Mouse (Mus musculus) urinary bladder, adult 2 months (tissue): ENCODE measurements around the gene Parp8. TPM values are rescaled to one million over a fixed set of nuclear protein-coding genes. Genes with fewer than 3 reads are reported as not detected.
"Not testable (repeated sequence)": the region's sequence is repeated elsewhere in the genome, so short reads cannot be mapped to it uniquely, and the experiment has no call there.

ENCODE experiments used
- DNase-seq: peaks from one replicate; pipeline ENCODE4 v3.0.0; 2022; ENCODE audit warnings: low spot score
- polyA plus RNA-seq: library from polyadenylated mRNA; depleted of rRNA; stranded (reverse); fragments of >200 nt; gene quantifications from 2 replicates; pipeline ENCODE4 v1.2.3, GENCODE M21; 2012

The Parp8 gene
- polyA plus RNA-seq, 1 experiment, result 20.4 TPM

GRCm38 (mm10) chr13:116962480-116963462 lies 62.6 kb downstream of the Parp8 start:
- no peak for DNase-seq

DNA sequence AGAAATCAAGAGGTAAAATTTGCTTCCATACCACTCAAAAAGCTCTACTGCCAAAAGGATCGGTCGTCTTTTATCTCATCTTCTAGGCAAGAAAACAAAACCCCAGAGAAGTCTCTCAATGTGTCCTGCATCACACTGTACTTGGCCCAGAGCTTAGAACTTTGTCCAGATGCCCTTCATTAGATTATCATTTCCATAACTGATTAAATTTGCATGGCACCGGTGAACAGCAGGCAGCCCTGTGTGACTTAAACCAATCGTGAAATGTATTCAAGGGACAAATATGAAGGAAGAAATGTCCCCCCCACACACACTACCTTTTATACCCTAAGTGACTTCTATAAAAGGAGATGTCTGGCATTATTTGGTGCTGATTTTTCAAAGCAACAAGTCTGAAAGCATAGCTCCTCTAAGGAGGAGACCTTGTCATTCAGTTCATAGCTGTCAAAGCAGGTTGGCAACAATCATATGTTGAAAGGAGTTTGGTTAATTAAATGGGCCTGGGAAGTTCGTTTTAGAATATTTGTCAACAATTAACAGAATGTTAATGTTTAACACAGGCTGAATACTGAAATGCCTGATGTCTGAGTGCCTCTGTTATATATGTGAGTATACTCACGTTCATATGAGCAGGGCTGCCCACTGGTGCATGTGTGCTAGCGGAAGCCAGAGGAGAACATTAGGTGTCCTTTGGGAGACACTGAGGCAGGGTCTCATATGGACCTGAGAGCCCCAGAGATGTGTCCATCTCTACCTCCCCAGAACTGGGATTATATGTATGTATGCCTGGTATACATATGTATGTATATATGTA lies 66.4 kb downstream of the Parp8 start:
- no peak for DNase-seq

DNA sequence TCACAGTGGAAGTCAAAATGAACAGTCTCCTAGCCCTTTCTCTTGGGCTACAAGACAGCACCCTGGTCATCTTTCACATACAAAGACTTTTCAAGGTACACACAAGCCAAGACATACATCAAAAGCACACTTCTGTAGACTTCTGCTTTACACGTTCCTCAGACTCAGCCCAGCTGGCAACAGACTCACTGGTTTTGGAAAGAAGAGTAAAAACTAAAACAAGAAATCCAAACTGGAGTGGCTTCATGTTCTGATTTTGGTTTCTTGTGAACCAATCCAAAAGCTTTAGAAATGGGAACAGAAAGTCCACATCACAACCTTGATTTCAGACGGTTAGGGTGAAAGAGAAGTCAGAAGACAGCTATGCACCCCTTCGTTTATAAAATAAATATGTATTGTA lies 67.8 kb downstream of the Parp8 start:
- no peak for DNase-seq

- no peak for DNase-seq
Measured at GRCm38 (mm10) chr13:116951336-116951735, 74.0 kb downstream of the Parp8 start.

GRCm38 (mm10) chr13:116949527-116949926 lies 75.8 kb downstream of the Parp8 start:
- no peak for DNase-seq

- no peak for DNase-seq
Measured at GRCm38 (mm10) chr13:116949056-116949455, 76.3 kb downstream of the Parp8 start.

DNA sequence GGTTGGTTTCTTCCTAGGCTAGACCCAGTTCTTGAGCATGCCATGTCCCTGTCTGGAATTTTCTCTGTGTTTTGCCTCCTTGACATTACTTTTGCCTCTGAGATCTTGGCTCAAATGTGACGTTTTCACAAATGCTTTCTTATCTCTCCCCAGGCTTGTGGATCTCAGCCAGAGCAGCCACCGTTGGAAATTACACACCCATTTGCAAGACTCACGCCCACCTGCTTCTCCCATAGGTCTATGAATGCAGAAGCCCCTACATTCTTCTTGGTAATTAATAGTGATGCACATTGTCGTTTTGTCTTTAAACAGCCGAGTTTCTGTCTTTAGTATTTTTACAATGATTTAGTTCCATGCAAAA lies 77.1 kb downstream of the Parp8 start:
- no peak for DNase-seq

DNA sequence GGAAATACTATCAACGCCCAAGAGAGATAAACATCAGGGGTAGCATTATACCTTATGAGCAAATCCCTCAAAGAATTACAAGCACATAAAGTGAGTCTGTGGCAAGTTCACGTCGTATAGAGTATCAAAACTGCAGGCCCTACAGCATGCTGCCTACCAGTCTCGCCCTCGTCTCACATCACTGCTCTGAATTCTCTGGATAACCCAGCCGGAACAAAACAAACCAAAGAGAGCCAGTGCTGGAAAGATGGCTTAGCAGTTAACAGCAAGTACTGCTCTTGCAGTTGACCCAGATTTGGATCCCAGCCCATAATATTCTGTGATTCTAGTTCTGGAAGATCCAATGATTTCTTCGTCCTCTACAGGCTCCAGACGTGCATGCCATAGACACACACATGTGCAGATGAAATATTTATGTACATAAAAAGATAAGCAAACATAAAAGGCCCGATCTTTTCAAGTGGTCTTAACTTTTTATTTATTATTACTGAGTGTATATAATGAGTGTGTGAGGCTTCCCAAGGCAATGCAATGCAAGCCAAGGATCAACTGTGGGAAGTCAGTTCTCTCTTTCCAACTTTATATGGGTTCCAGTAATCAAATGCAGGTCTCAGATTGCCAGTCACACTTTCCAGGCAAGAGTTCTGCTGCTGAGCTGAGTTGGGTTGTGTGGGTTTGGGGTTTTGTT lies 77.6 kb downstream of the Parp8 start:
- no peak for DNase-seq

- no peak for DNase-seq
Measured at GRCm38 (mm10) chr13:116946566-116946965, 78.8 kb downstream of the Parp8 start.

DNA sequence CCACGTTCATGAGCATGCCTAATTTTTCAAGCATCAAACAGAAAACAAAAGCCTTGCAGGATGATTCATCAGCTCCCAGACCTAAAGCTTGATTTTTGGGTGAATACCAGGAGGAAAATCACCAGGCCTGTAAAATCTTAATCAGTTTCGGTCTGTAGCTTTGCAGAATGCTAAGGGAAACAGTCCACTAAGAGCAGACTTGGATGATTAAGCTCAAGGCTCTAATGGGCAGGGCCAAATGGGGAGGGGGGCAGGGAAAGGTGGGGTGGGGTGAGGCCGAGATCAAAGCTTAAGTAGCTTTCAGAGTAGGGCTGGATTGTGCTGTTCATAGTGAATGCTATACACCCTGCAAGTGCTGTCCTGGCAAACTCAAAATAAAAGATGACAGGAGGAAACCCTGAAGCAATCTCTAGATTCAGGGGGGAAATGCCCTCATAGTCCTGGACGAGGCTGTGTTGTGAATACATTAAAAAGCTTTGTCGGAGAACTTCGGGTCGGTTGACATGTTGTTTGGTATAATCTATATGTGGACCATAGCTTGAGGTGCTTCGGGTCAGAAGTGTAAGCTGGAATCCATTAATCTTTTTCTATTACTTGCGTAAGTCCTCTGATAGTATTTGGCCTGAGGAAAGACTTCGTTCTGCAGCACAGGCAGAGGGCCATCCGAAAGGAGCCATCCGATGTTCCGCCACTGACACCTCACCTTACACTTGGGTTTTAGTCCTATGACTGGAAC lies 83.9 kb downstream of the Parp8 start:
- no peak for DNase-seq

DNA sequence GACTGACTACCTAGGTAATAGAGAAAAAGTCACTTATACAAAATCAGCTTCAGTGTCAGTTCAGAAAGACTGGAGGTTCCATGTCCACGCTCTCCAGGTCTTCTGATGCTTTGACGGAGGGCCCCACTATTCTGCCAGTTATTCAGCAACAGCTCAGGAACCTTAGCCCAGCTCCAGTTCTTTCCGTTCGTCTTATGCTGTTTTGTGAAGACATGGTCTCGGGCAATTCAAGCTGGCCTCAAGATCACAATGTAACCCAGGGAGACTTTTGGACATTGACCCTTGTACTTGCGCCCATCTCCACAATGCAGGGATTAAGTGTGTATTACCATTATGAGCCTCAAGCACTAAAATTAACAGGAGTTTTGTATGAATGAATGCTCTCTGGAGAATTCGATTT lies 84.6 kb downstream of the Parp8 start:
- no peak for DNase-seq

- not testable (repeated sequence) for DNase-seq
Measured at GRCm38 (mm10) chr13:116937019-116937418, 88.3 kb downstream of the Parp8 start.

DNA sequence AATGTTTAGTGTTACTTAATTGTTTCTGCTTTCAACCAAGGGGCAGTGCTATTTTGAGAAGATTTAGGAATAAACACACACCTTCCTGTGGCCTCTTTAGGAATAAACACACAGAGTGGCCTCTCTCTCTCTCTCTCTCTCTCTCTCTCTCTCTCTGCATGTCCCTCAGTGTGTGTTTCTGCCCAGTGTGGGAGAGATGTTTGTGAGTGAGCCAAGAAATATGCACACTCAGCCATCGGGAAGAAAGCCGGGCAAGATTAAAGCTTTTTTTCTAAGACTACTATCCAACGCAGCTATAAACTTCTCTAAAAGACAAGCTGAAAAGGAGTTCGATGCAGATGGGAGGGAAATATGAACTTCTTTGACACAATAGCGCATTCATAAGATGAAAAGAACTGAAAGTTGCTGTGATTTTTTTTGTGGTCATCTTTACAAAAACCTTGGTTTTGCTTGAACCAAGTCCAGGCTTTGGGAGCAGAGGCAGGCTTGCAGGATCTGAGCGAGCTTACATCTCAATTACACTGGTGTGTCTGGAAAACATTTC lies 107.9 kb downstream of the Parp8 start:
- DNase-seq, result no peak

GRCm38 (mm10) chr13:116908284-116908683 lies 117.1 kb downstream of the Parp8 start:
- no peak for DNase-seq

DNA sequence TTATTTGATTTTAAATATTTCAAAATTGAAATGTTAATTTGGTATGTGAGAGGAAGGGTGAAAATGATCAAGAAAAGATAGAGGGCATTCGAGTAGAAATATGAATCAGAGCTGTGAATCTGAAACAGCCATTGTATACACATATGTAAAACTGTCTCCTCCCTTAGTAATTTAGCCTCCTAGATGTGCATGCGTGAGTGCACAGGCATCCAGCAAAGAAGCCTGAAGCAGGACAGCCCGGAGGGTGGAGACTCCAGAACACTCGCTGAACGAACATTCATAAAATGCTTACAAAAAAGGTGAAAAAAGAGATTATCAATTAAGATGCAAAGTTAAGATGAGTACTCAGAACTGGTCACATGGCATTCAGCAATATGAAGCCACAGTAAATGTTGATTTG lies 121.9 kb downstream of the Parp8 start:
- no peak for DNase-seq

DNA sequence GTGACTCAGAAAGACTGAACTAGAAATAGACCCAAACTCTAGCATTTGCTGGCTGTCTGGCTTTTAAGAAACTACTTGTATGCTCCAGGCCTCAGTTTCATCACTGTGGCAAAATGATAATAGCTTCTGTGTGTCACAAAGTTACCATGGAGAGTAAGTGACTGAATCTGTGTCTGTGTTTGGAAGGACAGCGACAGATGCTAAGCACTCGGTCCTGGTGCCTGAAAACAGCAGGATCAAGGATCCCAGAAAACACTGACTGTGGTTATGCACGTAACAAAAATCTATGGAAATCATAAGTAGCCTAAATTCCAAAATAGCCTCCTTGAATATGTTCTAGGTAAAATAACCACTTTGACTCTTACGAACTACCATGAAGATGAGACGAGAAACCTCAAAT lies 126.9 kb downstream of the Parp8 start:
- no peak for DNase-seq

DNA sequence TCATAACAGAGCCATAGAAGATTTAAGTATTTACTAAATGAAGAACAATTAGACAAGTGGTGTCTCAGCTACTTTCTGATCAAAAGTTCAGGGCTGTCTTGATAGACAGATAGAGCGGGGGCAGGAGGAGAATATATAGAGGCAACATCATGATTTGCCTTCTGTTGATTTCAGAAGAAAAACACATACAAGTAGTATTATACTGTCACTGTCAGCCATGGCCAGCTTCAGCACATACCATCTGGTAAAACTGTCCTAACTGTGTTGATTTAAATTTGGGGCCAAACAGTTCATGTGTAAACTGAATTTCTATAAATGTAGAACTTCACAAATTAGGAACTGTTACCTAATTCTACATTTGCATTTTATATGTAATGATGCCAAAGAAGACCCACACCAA lies 127.6 kb downstream of the Parp8 start:
- no peak for DNase-seq

DNA sequence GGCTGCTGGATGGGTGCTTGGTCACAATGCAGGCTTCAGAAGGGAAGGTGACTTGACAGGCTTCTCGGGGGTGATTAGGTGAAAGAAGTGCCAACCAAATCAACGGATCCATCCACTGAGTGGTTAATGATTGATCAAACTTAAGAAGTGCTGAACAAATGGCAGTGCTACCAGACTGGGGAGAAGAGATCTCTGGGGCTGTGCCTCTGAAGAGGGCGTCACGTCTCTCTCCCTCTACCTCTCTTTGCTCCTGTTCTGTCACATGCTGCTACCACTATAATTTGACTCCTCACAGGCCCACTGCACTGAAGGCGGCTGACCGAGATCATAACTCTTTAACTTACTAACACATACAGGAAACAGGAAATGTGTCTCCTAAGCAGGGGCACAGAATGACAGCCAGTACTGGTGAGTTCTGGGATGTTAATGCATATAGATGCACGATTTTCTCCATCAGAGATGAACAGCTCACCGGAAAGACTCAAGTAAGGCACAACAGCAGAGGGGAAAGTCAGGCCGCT lies 140.9 kb downstream of the Parp8 start:
- DNase-seq, result no peak

DNA sequence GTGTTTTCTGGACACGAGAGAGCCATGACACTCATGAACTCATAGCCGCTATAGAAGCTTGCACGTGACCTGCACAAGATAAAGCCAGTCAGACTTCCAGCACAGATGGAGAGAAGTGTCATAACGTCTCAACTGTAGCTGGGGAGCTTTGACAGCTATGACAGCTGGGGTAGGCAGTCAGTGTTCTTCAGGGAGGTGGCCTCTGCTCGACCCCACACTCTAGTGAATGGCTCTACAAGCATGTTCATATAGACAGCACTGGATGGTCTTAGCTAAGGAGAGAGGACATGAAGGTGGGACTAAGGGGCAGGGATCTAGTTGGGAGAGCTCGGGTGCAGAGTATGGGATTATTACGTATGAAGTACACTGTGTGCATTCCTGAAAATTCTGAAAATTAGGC lies 143.1 kb downstream of the Parp8 start:
- DNase-seq, result no peak

DNA sequence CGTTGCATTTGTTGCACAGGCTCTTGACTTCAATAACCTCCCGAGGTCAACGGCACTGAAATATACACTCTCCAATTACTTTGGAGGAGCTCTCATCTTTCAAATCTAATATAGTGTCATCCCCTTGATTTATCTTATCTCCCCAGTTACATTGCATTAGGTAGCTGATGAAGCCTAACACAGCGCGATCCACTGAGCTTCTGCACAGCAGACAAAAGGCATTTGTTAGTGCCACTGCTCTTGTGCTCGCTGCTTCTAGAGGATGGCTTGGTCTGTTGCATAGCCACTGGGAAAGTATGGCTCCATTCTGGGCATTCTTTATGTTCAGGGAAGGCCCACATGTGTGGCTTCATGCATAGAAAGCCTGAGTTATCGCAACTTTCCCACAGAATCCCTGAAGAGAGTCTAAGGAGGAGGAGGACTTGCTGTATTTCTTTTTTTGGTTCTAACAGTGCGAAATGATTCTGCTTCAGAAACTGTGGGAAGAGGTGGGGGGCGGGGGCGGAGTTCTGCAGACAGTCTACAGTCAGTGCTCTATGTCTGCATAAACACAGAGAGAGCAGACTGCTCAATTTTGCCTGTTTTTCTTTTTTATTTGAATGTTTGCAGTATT lies 145.7 kb downstream of the Parp8 start:
- no peak for DNase-seq

- no peak for DNase-seq
Measured at GRCm38 (mm10) chr13:116870221-116870620, 155.1 kb downstream of the Parp8 start.
